Mouse (Mus musculus): ENCODE data around the gene Rnf123. TPM values are rescaled to one million over a fixed set of nuclear protein-coding genes. Genes with fewer than 3 reads are reported as not detected.

Gene Rnf123
- polyA plus RNA-seq, 1 experiment = 393 TPM

GRCm38 (mm10) chr9:108111101-108111592 is 28.0 kb upstream of the Rnf123 start:
- peak overlapping the region; percentile 19; the same call in 1 of the 2 replicates for H3K27ac ChIP-seq (ENCODE audit: control insufficient read depth, insufficient read depth, low read depth, low read length, poor library complexity)

GRCm38 (mm10) chr9:108110160-108110559 is 27.0 kb upstream of the Rnf123 start:
- Histone ChIP-seq H3K27ac (ENCODE audit: control insufficient read depth, insufficient read depth, low read depth, low read length, poor library complexity) (peak overlapping the region; percentile 29), H3K4me1 (ENCODE audit: control insufficient read depth, insufficient read depth, low read length) (peaks cover 13% of the 10 kb centered on the region), H3K4me3 (replicated peaks; ENCODE audit: control insufficient read depth, low read depth, low read length) (peak overlapping the region; percentile 69)
- 30% methylated on average over 16 of the region's 16 CpGs for WGBS
- TF ChIP-seq CTCF (IDR thresholded peaks at IDR 0.05; ENCODE audit: control insufficient read depth, insufficient read depth, low read length) (no peak), POLR2A (IDR thresholded peaks at IDR 0.05; ENCODE audit: borderline replicate concordance, control insufficient read depth, low read depth, low read length) (no peak)

More at GRCm38 (mm10) chr9:108111101-108111592, 28.0 kb upstream of the Rnf123 start:
- Histone ChIP-seq H3K4me1 (ENCODE audit: control insufficient read depth, insufficient read depth, low read length) (peaks cover 9% of the 10 kb centered on the region), H3K4me3 (replicated peaks; ENCODE audit: control insufficient read depth, low read depth, low read length) (peak overlapping the region; percentile 69)
- no peak; the same call in 1 of the 2 replicates for TF ChIP-seq POLR2A (IDR thresholded peaks at IDR 0.05; ENCODE audit: borderline replicate concordance, control insufficient read depth, low read depth, low read length)
- no peak for TF ChIP-seq CTCF (IDR thresholded peaks at IDR 0.05; ENCODE audit: control insufficient read depth, insufficient read depth, low read length)
- WGBS = 6% methylated on average over 22 of the region's 22 CpGs

- Histone ChIP-seq H3K27ac (ENCODE audit: control insufficient read depth, insufficient read depth, low read depth, low read length, poor library complexity) (peak overlapping the region; percentile 34; the same call in 1 of the 2 replicates), H3K4me3 (replicated peaks; ENCODE audit: control insufficient read depth, low read depth, low read length) (no peak overlapping the region), H3K4me1 (ENCODE audit: control insufficient read depth, insufficient read depth, low read length) (peaks cover 13% of the 10 kb centered on the region)
- WGBS = 80% methylated on average over 16 of the region's 16 CpGs
- TF ChIP-seq POLR2A (IDR thresholded peaks at IDR 0.05; ENCODE audit: borderline replicate concordance, control insufficient read depth, low read depth, low read length) = no peak
These were observed 24.7 kb upstream of the Rnf123 start for GRCm38 (mm10) chr9:108107867-108108266.

GRCm38 (mm10) chr9:108106090-108106489 is 22.9 kb upstream of the Rnf123 start:
- H3K4me1 ChIP-seq (ENCODE audit: control insufficient read depth, insufficient read depth, low read length) = peaks cover 12% of the 10 kb centered on the region
- TF ChIP-seq CTCF (IDR thresholded peaks at IDR 0.05; ENCODE audit: control insufficient read depth, insufficient read depth, low read length) = no peak
- no peak for TF ChIP-seq POLR2A (IDR thresholded peaks at IDR 0.05; ENCODE audit: borderline replicate concordance, control insufficient read depth, low read depth, low read length)
- 90% methylated on average over 23 of the region's 23 CpGs for WGBS
- H3K4me3 ChIP-seq (replicated peaks; ENCODE audit: control insufficient read depth, low read depth, low read length) = no peak overlapping the region
- H3K27ac ChIP-seq (ENCODE audit: control insufficient read depth, insufficient read depth, low read depth, low read length, poor library complexity) = no peak overlapping the region

GRCm38 (mm10) chr9:108105549-108105863 is 22.4 kb upstream of the Rnf123 start:
- Histone ChIP-seq H3K27ac (ENCODE audit: control insufficient read depth, insufficient read depth, low read depth, low read length, poor library complexity) (peak overlapping the region; percentile 71; the same call in 1 of the 2 replicates), H3K4me3 (replicated peaks; ENCODE audit: control insufficient read depth, low read depth, low read length) (peak overlapping the region; percentile 46), H3K4me1 (ENCODE audit: control insufficient read depth, insufficient read depth, low read length) (peaks cover 9% of the 10 kb centered on the region)
- WGBS = 67% methylated on average over 12 of the region's 12 CpGs
- TF ChIP-seq CTCF (IDR thresholded peaks at IDR 0.05; ENCODE audit: control insufficient read depth, insufficient read depth, low read length) = no peak
- no peak for TF ChIP-seq POLR2A (IDR thresholded peaks at IDR 0.05; ENCODE audit: borderline replicate concordance, control insufficient read depth, low read depth, low read length)

- peaks cover 9% of the 10 kb centered on the region for H3K4me1 ChIP-seq (ENCODE audit: control insufficient read depth, insufficient read depth, low read length)
- peak overlapping the region; percentile 46 for H3K4me3 ChIP-seq (replicated peaks; ENCODE audit: control insufficient read depth, low read depth, low read length)
- TF ChIP-seq POLR2A (IDR thresholded peaks at IDR 0.05; ENCODE audit: borderline replicate concordance, control insufficient read depth, low read depth, low read length) = 0 out of 2 replicates have a peak, but pooled peaks have one; percentile 14
- TF ChIP-seq CTCF (IDR thresholded peaks at IDR 0.05; ENCODE audit: control insufficient read depth, insufficient read depth, low read length) = no peak
- peak overlapping the region; percentile 71; the same call in 1 of the 2 replicates for H3K27ac ChIP-seq (ENCODE audit: control insufficient read depth, insufficient read depth, low read depth, low read length, poor library complexity)
- 37% methylated on average over 31 of the region's 31 CpGs for WGBS
These were observed 21.8 kb upstream of the Rnf123 start for GRCm38 (mm10) chr9:108104766-108105548.

GRCm38 (mm10) chr9:108099619-108100018 is 16.5 kb upstream of the Rnf123 start:
- WGBS = 94% methylated on average over 8 of the region's 8 CpGs
- Histone ChIP-seq H3K4me3 (replicated peaks; ENCODE audit: control insufficient read depth, low read depth, low read length) (no peak overlapping the region), H3K4me1 (ENCODE audit: control insufficient read depth, insufficient read depth, low read length) (no peaks in the 10 kb centered on the region), H3K27ac (ENCODE audit: control insufficient read depth, insufficient read depth, low read depth, low read length, poor library complexity) (no peak overlapping the region)
- TF ChIP-seq CTCF (IDR thresholded peaks at IDR 0.05; ENCODE audit: control insufficient read depth, insufficient read depth, low read length) (no peak), POLR2A (IDR thresholded peaks at IDR 0.05; ENCODE audit: borderline replicate concordance, control insufficient read depth, low read depth, low read length) (no peak)

GRCm38 (mm10) chr9:108095949-108096712 is 13.0 kb upstream of the Rnf123 start:
- peak overlapping the region; percentile 72 for H3K4me3 ChIP-seq (replicated peaks; ENCODE audit: control insufficient read depth, low read depth, low read length)
- TF ChIP-seq CTCF (IDR thresholded peaks at IDR 0.05; ENCODE audit: control insufficient read depth, insufficient read depth, low read length) = peak; percentile 29; the same call in 1 of the 2 replicates
- TF ChIP-seq POLR2A (IDR thresholded peaks at IDR 0.05; ENCODE audit: borderline replicate concordance, control insufficient read depth, low read depth, low read length) = no peak
- peak overlapping the region; percentile 59 for H3K27ac ChIP-seq (ENCODE audit: control insufficient read depth, insufficient read depth, low read depth, low read length, poor library complexity)
- no peaks in the 10 kb centered on the region; the same call in 1 of the 2 replicates for H3K4me1 ChIP-seq (ENCODE audit: control insufficient read depth, insufficient read depth, low read length)
- 56% methylated on average over 10 of the region's 10 CpGs for WGBS

All from bone marrow, adult 2 months (tissue).